Mouse (Mus musculus) heart, embryonic 15.5 days (tissue): ENCODE results near the gene Tbpl2. TPM values are rescaled to one million over a fixed set of nuclear protein-coding genes. Genes with fewer than 3 reads are reported as not detected.

Experiments
- ATAC-seq: fragments of 200-750 bp; cut with Nextera tagmentation; replicated peaks from 2 replicates; pipeline ENCODE4 v1.8.0; 2017; ENCODE audit warnings: low read depth, moderate TSS enrichment; ENCODE audit not compliant: insufficient number of reproducible peaks, insufficient read depth, low FRiP score
- H3K27ac ChIP-seq: fragments of 300-500 bp; sonication (generic); 2 replicates; pipeline ENCODE4 v1.5.1; 2015; ENCODE audit warnings: mild to moderate bottlenecking, inconsistent platforms
- H3K27me3 ChIP-seq: fragments of 300-500 bp; sonication (generic); 2 replicates; pipeline ENCODE4 v1.6.1; 2015; ENCODE audit warnings: inconsistent platforms
- H3K36me3 ChIP-seq: fragments of 300-500 bp; sonication (generic); 2 replicates; pipeline ENCODE4 v1.6.1; 2015; ENCODE audit warnings: mild to moderate bottlenecking, inconsistent platforms
- H3K4me1 ChIP-seq: fragments of 300-500 bp; sonication (generic); replicated peaks from 2 replicates; pipeline ENCODE4 v1.6.1; 2015; ENCODE audit warnings: inconsistent platforms
- H3K4me2 ChIP-seq: fragments of 300-500 bp; sonication (generic); 2 replicates; pipeline ENCODE4 v1.6.1; 2015; ENCODE audit warnings: inconsistent platforms, mild to moderate bottlenecking, moderate library complexity
- H3K4me3 ChIP-seq: fragments of 300-500 bp; sonication (generic); 2 replicates; pipeline ENCODE4 v1.5.1; 2015; ENCODE audit warnings: mild to moderate bottlenecking, inconsistent platforms
- H3K9ac ChIP-seq: fragments of 300-500 bp; sonication (generic); 2 replicates; pipeline ENCODE4 v1.6.1; 2015; ENCODE audit warnings: mild to moderate bottlenecking, inconsistent platforms
- H3K9me3 ChIP-seq: fragments of 300-500 bp; sonication (generic); replicated peaks from 2 replicates; pipeline ENCODE4 v1.6.1; 2016; ENCODE audit warnings: inconsistent platforms
- WGBS: fragments of 180-500 bp; shearing (Covaris S2); methylation state at CpG from one replicate; pipeline ENCODE4 v1.1.7; 2015; ENCODE audit warnings: mixed read lengths; 5-methylcytosine and 5-hydroxymethylcytosine counted together
- polyA plus RNA-seq: library from polyadenylated mRNA; unstranded; fragments of >200 nt; fragmentation: Nextera tagmentation; extraction: Ambion mirVana; gene quantifications from 2 replicates; pipeline ENCODE4 v1.2.1, GENCODE M21; 2015

The Tbpl2 gene
- not detected in 2 replicates for polyA plus RNA-seq

DNA sequence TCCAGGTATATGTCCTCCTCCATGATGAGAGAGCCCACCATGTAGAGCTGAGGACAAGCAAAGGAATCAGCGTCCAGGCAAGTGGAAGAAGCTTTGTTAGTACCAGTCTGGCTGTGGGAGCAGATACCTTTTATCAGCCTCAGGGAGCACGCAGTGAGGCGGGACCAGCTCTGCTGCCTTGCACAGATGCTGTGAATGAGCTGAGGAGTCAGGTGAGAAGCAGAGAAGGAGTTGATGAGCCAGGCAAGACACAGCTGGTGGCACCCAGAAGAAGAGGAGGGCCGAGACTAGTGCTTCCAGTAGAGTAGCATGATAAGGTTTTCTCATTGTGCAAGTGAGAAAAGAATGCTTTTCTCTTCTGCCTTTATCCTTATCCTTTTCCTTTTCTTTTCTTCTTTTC lies at the start of gene Tbpl2:
Gene Tbpl2 (minus strand): TSS at position 101 of the 400 bp plus-strand sequence.
- ATAC-seq: no peak
- 61% methylated on average over 4 of the region's 4 CpGs for WGBS
- no peaks in the 10 kb centered on the region for H3K4me1 ChIP-seq

DNA sequence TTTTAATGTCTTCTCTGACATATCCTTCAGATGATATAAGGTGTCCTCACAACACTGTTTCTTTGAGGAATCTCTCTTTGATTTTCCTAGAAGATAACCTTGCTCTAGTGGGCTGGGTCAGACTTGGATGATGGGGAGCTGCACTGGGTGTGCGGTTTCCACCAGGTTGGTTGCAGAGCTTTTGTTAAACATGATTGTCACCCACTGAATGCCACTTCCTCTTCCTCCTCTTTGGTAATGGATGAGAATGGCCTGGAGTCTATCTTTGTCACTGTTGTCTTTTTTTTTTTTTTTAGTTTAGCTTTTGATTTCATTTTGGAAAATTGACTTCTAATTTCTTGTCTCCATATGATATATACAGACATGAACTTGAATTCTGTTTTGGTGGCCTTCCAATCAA lies 38.0 kb upstream of the Tbpl2 start:
- H3K4me3 ChIP-seq: no peak overlapping the region
- no peak overlapping the region for H3K9ac ChIP-seq
- ATAC-seq: no peak
- no peaks in the 10 kb centered on the region; the same call in 1 of the 2 replicates for H3K9me3 ChIP-seq
- H3K27me3 ChIP-seq: no peaks in the 10 kb centered on the region
- no peak overlapping the region for H3K27ac ChIP-seq
- no peak overlapping the region for H3K4me2 ChIP-seq
- WGBS: 89% methylated on average over 1 of the region's 1 CpGs
- H3K36me3 ChIP-seq: no peaks in the 10 kb centered on the region
- no peaks in the 10 kb centered on the region for H3K4me1 ChIP-seq

More for the DNA sequence above, at the start of gene Tbpl2:
- H3K27ac ChIP-seq: no peak within 1 kb of the TSS
- no peak within 1 kb of the TSS for H3K4me2 ChIP-seq
- H3K9me3 ChIP-seq: no peaks in the 10 kb centered on the region
- H3K36me3 ChIP-seq: no peaks in the 10 kb centered on the region
- H3K27me3 ChIP-seq: no peaks in the 10 kb centered on the region
- no peak within 1 kb of the TSS for H3K9ac ChIP-seq
- H3K4me3 ChIP-seq: no peak within 1 kb of the TSS

DNA sequence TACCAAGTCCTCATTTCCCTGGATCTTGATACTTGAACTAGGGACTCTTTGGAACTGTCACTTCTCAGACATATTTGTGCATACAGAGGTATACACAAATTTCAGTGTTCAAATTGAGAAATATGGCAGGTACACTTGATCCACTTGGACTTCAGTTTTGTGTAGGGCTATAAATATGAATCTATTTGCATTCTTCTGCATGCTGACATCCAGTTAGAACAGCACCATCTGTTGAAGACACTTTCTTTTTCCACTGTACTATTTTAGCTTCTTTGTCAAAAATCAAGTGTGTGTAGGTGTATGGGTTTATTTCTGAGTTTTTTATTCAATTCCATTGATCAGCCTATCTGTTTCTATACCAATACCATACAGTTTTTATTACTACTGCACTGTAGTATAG lies 12.7 kb upstream of the Tbpl2 start:
- no peaks in the 10 kb centered on the region for H3K27me3 ChIP-seq
- ATAC-seq: no peak
- H3K36me3 ChIP-seq: no peaks in the 10 kb centered on the region
- H3K4me1 ChIP-seq: no peaks in the 10 kb centered on the region
- H3K4me3 ChIP-seq: no peak overlapping the region
- no peaks in the 10 kb centered on the region for H3K9me3 ChIP-seq
- no peak overlapping the region for H3K27ac ChIP-seq
- no peak overlapping the region for H3K9ac ChIP-seq
- H3K4me2 ChIP-seq: no peak overlapping the region

DNA sequence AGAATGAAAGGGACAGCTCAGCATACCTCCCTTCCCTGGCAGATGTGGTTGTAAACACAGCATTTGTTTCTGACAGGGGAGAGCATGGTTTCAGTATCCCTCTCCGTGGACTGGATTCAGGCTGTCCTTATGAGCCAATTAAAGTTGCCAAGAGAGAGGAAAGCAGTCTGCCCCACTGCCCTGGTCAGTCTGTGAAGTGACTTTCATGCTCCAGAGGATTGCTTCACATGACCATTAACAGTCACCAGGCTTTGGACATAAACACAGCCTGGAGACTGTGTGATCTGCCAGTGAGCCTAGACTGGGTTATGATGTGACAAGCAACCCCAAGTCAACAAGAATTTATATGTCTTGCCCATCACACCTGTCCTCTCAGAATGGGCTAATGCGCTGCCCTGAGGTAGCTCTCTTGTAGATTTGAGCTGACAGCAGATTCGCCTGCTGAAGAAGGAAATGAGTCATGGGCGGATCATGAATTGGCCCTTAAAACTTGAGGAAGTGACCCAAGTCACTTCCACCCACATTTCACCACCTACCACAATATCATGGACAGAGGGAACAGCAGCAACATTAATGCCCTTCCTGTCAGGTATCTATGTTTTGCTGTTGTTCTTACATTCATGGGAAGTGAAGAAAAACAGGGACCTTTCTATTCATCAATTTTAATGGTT lies 7.4 kb upstream of the Tbpl2 start:
- H3K36me3 ChIP-seq: no peaks in the 10 kb centered on the region
- H3K9me3 ChIP-seq: no peaks in the 10 kb centered on the region
- no peak overlapping the region for H3K4me2 ChIP-seq
- H3K4me3 ChIP-seq: no peak overlapping the region
- WGBS: 63% methylated on average over 4 of the region's 4 CpGs
- no peaks in the 10 kb centered on the region for H3K27me3 ChIP-seq
- H3K27ac ChIP-seq: no peak overlapping the region
- no peak for ATAC-seq
- H3K4me1 ChIP-seq: no peaks in the 10 kb centered on the region
- no peak overlapping the region for H3K9ac ChIP-seq

DNA sequence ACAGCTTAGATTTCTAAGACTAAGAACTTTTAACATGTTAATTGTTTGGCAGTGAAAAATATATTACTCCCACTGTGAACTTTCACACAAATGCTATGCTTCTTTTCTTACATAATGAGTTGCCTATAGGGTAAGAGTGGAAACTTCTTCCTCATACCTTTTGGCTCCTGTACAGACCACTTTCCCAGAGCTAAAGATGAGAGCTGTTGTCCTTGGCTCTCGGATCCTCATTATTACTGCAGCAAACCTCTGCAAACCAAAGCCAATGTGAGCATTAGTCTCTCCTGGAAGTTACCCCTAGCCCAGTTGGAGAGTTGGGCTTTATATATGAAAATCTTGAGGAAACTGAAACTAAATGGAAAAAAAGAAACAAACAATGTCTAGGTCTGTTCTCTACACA lies 5.5 kb downstream of the Tbpl2 start:
- Histone ChIP-seq H3K4me2 (no peak overlapping the region), H3K9ac (no peak overlapping the region), H3K4me1 (no peaks in the 10 kb centered on the region), H3K9me3 (no peaks in the 10 kb centered on the region), H3K36me3 (no peaks in the 10 kb centered on the region), H3K27ac (no peak overlapping the region), H3K4me3 (no peak overlapping the region), H3K27me3 (no peaks in the 10 kb centered on the region)
- 71% methylated on average over 1 of the region's 1 CpGs for WGBS
- no peak for ATAC-seq

DNA sequence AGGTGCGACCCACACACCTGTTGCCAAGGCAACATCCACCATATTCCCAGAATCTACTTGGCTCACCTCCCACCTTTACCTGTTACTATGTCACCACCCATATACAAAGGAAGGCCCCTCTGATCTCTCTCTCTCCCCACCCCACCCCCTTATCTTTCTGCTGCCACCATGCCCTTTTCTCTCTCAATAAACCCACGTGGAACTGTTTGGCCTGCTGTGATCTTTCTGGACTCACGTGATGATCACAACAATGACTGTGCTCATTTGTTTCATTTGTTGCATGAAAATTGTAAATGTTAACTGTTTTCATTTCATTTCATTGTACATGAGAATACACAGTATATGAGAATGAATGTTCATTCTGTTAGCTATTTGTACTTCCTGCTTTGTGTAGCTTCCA lies 45.9 kb downstream of the Tbpl2 start:
- H3K36me3 ChIP-seq: no peaks in the 10 kb centered on the region
- H3K4me3 ChIP-seq: no peak overlapping the region
- no peaks in the 10 kb centered on the region for H3K9me3 ChIP-seq
- 73% methylated on average over 3 of the region's 3 CpGs for WGBS
- no peak overlapping the region for H3K9ac ChIP-seq
- no peak overlapping the region for H3K27ac ChIP-seq
- H3K4me2 ChIP-seq: no peak overlapping the region
- H3K27me3 ChIP-seq: no peaks in the 10 kb centered on the region
- H3K4me1 ChIP-seq: no peaks in the 10 kb centered on the region
- no peak for ATAC-seq

DNA sequence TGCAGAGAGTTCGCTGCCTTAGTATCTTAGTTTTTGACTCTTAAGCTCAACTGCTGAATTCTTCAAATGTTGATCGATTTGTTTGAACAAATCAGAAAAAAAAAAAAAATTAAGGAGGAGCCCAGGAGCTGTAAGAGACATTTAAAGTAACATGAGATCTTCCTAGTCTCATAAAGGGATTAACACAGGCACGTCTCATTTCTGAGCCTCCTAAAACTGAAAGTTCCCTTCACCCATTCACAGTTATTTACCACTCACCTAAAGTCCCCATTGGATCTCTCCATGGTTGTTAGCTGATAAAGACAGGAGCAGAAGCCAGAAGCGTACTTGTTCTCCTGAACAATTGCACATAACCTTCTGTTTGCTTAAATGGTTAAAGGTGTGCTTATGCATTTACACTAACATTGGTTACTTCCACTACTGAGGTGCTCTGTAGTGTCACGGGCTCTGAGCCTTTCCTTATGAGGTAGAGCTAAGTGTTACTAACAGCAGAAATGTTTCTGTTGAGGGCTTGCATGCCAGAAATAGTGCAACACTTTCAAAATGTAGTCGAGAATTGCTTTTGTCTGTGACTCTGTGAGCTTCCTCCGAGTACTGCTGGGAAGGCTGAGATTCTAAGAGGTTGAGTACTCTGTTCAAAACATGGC lies 46.9 kb downstream of the Tbpl2 start, which contains the start of gene Hnmt:
Gene Hnmt (minus strand): TSS at position 51 of the 647 bp plus-strand sequence.
- Histone ChIP-seq H3K27me3 (no peaks in the 10 kb centered on the region), H3K9me3 (no peaks in the 10 kb centered on the region), H3K27ac (0 out of 2 replicates have a peak within 1 kb of the TSS, but pooled peaks have one; percentile 12), H3K4me1 (no peaks in the 10 kb centered on the region), H3K4me3 (peak within 1 kb of the TSS; percentile 47), H3K36me3 (no peaks in the 10 kb centered on the region), H3K9ac (peak within 1 kb of the TSS; percentile 31), H3K4me2 (peak within 1 kb of the TSS; percentile 63)
- WGBS: 34% methylated on average over 7 of the region's 7 CpGs
- no peak for ATAC-seq

DNA sequence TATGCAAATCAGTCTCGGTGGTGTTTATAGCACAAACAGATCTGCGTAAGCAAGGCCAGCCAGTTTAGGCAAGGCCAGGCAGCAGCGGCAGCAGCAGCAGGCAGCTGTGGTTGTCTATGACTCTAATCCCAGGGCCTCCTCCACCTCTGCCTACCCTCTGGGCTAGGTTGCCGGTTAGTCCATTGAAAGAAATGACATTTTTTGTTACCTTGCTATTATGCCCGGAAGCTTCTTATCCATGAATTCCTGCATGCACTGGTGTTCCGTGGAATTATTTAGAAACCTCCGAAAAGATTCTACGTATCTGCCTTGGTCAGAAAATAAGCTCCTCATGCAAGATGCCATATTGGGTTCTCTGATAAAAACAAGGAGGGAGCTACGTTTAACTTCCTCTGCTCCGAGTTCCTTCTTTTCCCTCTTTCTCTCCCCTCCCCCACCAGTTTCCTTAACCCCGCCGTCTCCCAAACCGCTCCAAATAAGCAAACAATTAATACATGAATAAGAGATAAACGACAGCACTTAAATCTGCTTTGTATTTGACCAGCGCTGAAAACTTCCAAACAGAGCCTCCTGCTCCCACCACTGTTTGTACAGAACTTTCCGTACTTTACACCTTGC lies 47.8 kb downstream of the Tbpl2 start:
- Histone ChIP-seq H3K9ac (peak overlapping the region; percentile 31), H3K4me1 (no peaks in the 10 kb centered on the region), H3K27ac (0 out of 2 replicates have a peak overlapping the region, but pooled peaks have one; percentile 12), H3K27me3 (no peaks in the 10 kb centered on the region), H3K4me3 (peak overlapping the region; percentile 47), H3K9me3 (no peaks in the 10 kb centered on the region), H3K4me2 (peak overlapping the region; percentile 63), H3K36me3 (no peaks in the 10 kb centered on the region)
- WGBS: 12% methylated on average over 16 of the region's 16 CpGs
- no peak for ATAC-seq

DNA sequence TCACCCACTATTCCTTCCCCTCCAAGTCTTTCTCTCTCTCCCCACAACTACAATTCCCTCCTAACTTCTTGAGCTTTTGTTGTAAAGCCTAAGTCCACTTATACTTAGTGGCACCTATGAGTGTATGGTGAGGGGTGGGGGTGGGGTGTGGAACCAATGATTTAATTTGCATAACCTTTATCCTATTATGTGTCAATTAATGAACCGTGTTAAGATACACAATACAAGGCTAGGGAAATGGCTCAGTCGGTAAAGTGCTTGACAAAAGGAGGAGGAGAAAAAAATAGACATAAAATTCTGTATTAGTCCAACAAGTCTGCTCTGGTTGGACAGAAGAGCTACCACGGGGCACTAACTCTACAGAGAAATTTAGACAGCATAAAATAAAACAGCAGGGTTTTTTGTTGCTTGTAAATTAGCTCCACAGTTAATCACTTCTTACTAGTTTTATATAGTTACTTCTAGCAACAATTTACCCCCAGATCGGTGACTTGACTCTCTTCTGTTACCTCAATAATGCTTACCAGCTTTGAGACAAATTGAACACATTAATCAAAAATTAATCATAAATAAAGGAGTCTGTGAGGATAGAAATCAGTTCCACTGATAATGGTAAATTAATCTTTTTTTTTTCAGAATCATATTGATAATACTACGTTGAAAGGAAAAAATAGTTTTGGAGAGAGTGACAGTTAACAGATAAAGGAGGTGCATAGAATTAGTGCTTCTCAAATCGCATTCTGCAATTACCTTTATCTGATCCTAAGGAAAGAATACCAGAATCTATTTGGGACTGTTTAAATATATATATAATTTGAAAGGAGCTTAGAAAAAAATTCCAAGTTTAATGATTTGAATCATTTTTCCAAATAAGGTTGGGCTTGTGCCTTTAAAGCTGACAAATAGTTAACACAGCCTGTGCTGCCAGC lies 48.6 kb downstream of the Tbpl2 start:
- WGBS: 63% methylated on average over 6 of the region's 6 CpGs

DNA sequence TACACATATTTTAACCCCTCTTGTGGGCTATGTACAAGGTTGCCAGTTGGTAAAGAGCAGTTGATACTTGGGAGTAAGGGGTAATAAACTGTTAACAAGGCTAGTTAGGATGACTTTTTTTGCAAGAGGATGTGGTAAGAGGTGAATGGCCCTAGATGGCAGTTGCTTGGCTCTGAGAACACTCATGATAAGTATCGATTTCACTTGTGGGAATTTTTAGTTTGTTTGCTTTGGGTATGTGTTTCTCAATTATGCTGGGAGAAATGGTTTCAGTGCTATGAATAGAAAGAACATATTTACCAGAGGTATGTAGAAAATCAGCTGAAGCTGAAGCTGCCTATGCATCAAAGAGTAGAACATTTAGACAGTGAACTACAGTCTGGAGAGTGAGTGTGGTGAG lies 53.5 kb downstream of the Tbpl2 start:
- ATAC-seq: no peak
- 68% methylated on average over 1 of the region's 1 CpGs for WGBS

More for the DNA sequence above, 48.6 kb downstream of the Tbpl2 start:
- H3K27me3 ChIP-seq: no peaks in the 10 kb centered on the region
- ATAC-seq: no peak
- peak overlapping the region; percentile 31; the same call in 1 of the 2 replicates for H3K9ac ChIP-seq
- no peaks in the 10 kb centered on the region for H3K4me1 ChIP-seq
- no peaks in the 10 kb centered on the region for H3K36me3 ChIP-seq
- no peaks in the 10 kb centered on the region for H3K9me3 ChIP-seq
- H3K4me3 ChIP-seq: peak overlapping the region; percentile 47
- H3K4me2 ChIP-seq: peak overlapping the region; percentile 63
- H3K27ac ChIP-seq: no peak overlapping the region

DNA sequence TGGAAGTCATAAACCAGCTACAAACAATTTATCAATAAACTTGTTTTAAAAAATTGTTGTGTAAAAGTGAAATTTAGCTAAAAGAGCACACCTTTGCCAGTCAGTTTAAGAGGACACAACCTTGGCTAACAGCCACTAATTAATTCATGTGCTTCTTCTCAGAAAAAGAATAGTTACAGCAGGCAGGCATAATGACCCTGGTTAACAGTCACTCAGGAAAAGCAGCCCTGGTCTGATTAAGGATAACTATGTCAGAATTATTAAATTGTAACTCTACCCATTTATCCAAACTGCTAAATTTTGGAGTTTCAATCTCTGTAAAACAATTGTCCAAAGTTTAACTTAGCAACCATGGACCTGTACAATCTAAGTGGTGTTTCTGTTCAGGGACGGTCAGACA lies 55.9 kb downstream of the Tbpl2 start:
- Histone ChIP-seq H3K4me2 (no peak overlapping the region), H3K9me3 (no peaks in the 10 kb centered on the region), H3K27ac (no peak overlapping the region), H3K27me3 (no peaks in the 10 kb centered on the region), H3K9ac (no peak overlapping the region), H3K36me3 (no peaks in the 10 kb centered on the region), H3K4me1 (no peaks in the 10 kb centered on the region), H3K4me3 (no peak overlapping the region)
- no peak for ATAC-seq
- 77% methylated on average over 1 of the region's 1 CpGs for WGBS

More for the DNA sequence above, 53.5 kb downstream of the Tbpl2 start:
- Histone ChIP-seq H3K36me3 (no peaks in the 10 kb centered on the region), H3K9me3 (no peaks in the 10 kb centered on the region), H3K4me1 (no peaks in the 10 kb centered on the region), H3K9ac (no peak overlapping the region), H3K27ac (no peak overlapping the region), H3K27me3 (no peaks in the 10 kb centered on the region), H3K4me3 (no peak overlapping the region), H3K4me2 (no peak overlapping the region)
